Mouse (Mus musculus): ENCODE measurements around the gene Gm382.

Gm382 gene

DNA sequence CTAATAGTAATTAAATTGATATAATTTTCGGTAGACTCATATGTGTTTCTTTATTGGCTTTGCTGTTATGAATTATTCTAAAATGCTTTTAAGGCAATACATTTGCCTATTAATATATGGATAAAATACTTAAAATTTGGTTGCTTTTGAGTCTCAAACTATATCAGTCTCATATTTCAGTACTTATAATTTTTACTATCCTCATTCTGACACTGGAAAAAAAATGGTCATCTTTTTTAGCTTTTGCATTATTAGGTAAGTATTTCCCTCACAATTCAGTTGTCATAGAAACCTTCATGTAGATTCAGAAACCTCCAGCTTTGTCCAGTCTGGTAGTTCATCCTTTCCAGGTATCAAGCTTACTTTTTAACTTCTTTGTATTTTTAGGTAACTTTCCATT lies at the start of gene Gm382:
TSS of gene Gm382 (plus strand) at position 301 of the 400 bp plus-strand sequence.
- no peak for ATAC-seq (ENCODE audit: insufficient number of reproducible peaks, low FRiP score, low TSS enrichment)

DNA sequence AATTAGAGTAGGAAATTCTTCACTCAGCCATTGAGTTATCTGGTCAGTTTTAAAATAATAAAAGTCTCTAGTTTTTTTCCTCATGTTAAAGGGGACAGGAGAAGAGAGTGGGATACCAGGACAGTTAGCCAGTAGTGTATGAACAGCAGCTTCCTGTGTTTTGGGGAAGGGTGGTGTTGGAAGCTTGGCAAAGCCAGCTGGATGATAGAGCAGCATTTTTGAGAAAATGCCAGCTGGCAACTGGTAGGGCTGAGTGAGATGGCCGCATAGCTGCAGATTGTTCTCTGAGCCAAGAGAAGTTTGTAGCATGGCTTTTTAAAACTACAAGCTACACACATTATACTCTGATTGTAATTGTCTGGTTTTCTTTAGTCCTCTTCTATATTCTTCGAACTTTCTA lies 30.4 kb downstream of the Gm382 start:
- ATAC-seq (ENCODE audit: insufficient number of reproducible peaks, low FRiP score, low TSS enrichment), result no peak

DNA sequence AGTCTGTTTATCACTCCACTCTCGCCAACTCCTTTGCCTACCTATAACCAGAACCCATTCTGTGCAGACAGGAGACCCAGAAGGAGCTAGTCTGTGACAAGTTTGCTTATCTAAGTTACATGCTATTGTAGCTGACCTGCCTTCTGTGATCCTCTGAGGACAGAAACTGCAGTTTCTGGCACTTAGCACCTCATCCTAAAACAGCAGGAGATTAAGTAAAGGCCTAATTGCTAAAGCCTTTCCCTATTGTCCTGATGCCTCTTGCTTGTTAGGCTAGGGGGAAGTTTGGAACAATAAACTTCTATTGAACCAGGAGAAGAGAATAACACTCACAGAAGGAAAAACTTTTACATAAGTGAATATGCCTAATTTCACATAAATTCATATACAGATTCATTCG lies 51.5 kb downstream of the Gm382 start:
- ATAC-seq (ENCODE audit: insufficient number of reproducible peaks, low FRiP score, low TSS enrichment), result no peak

DNA sequence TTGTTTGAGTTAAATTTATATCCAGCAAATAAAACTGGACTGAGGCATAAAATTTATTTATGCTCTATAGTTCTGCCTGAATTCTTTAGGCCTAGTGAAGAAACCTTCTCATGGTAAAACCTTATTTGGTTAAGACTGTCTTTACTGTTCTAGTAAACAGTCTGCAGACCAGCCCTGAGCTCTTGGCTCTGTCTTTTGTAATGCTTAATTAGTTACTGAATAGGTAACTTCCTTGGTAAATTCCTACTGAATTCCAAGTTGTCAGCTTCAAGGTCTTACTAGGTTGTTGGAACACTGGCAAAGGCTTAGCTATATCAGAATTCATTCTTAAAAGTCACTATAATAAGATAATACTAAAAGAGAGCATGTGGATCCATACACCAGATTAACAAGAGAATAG lies 53.3 kb downstream of the Gm382 start:
- no peak for ATAC-seq (ENCODE audit: insufficient number of reproducible peaks, low FRiP score, low TSS enrichment)

DNA sequence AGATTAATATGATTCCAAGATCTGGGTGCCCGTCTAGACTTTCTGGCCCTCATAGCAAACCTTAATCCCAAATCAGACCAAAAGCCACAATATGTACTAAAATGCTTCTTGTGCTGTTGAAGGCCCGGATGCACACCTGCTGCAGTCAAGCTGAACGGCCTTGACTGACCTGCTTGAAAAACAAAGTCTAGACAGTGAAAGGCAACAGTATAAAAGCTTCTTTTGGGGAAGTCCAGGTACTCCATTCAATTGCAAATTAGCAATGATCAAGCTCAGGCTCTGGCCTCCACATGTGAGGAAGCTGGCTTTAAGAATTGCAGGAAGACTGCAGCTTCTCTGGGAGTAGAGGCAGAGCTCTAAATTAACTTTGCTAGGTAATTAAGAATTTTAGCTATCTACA lies 54.2 kb downstream of the Gm382 start:
- ATAC-seq (ENCODE audit: insufficient number of reproducible peaks, low FRiP score, low TSS enrichment), result no peak

DNA sequence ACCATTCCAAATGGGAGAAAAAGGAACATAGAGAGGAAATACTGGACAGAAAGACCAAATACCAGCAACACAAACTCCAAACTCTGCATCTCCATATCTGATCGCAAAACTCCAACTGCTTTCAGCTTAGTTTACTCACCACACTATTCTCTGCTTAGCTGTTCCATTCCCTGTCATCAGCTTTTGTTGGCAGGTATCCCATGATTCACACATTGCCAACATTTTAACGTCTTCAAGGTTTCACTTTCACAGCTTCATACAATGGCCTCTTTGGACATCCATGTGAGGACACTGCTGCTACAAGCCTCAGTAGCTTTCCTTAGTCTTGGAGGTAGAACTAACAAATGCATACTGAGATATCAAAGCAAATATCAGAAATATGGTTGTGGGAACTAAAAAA lies 64.6 kb downstream of the Gm382 start:
- ATAC-seq (ENCODE audit: insufficient number of reproducible peaks, low FRiP score, low TSS enrichment), result no peak
